10 mouse cellular contexts compared by ENCODE assay signal in the genomic region with DNA sequence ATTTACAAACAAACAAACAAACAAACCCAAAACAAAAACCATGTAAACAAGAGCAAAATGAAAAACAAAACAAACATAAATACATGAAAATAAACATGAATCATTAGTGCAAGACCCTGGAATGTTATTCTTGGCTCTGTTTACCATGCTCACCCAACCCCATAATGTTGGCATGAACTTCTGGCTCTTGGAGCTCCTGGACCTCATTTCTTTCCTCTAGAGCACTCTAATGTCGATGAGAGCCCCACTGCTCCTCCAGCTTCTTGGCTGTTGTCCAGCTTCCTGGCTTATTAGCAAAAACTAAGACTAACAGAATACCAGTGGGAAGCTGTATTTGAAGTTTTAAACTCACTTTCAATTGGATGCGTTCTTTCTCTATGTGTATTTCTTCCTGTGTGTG.
A peak's percentile ranks its signal among the peaks of the same experiment; 100 is the strongest.
DNase-seq lines count a peak whose midpoint lies in the region; ATAC-seq lines count a peak whose summit lies in the region.
"Had no signal": no experiment of that assay in that cellular context is flagged by ENCODE, and none has a peak within 500 bp of the region (broad histone marks: within the 10 kb centered on the region; RNA-seq: fewer than 3 reads in every experiment).

No protein-coding gene starts in this region.

- 56% methylated on average over 2 of the region's 2 CpGs for WGBS in forebrain, embryonic 13.5 days
- whole genome bisulfite sequencing in forebrain, embryonic 11.5 days: 72% methylated on average over 2 of the region's 2 CpGs

- no peak overlapping the region for H3K4me2 ChIP-seq in forebrain, embryonic 13.5 days
- H3K4me2 ChIP-seq in forebrain, embryonic 11.5 days (ENCODE audit: low read depth, low read length, severe bottlenecking): no peak overlapping the region
- H3K4me2 ChIP-seq: heart, embryonic 13.5 days had no signal

- H3K27ac ChIP-seq in forebrain, embryonic 13.5 days: no peak overlapping the region
- no peak overlapping the region for H3K27ac ChIP-seq in forebrain, embryonic 11.5 days (ENCODE audit: low read depth, low read length)
- H3K27ac ChIP-seq: heart, embryonic 13.5 days; liver, embryonic 14.5 days had no signal

- no peaks in the 10 kb centered on the region for H3K9me3 ChIP-seq in forebrain, embryonic 13.5 days (replicated peaks)
- H3K9me3 ChIP-seq in forebrain, embryonic 11.5 days (ENCODE audit: control insufficient read depth, low read length): no peaks in the 10 kb centered on the region
- H3K9me3 ChIP-seq: heart, embryonic 13.5 days had no signal

- H3K9ac ChIP-seq in forebrain, embryonic 13.5 days: no peak overlapping the region
- H3K9ac ChIP-seq in forebrain, embryonic 11.5 days (ENCODE audit: low read length): no peak overlapping the region
- H3K9ac ChIP-seq: heart, embryonic 13.5 days; liver, embryonic 14.5 days had no signal

- no peaks in the 10 kb centered on the region for H3K4me1 ChIP-seq in forebrain, embryonic 13.5 days
- no peaks in the 10 kb centered on the region for H3K4me1 ChIP-seq in forebrain, embryonic 11.5 days (replicated peaks; ENCODE audit: control insufficient read depth, insufficient read depth, low read length)
- H3K4me1 ChIP-seq: heart, embryonic 13.5 days had no signal

- peak; percentile 70 for ATAC-seq in forebrain, embryonic 13.5 days
- ATAC-seq in forebrain, embryonic 11.5 days (replicated peaks; ENCODE audit: low FRiP score): no peak

- no peaks in the 10 kb centered on the region for H3K27me3 ChIP-seq in forebrain, embryonic 13.5 days
- H3K27me3 ChIP-seq in forebrain, embryonic 11.5 days (ENCODE audit: control insufficient read depth, insufficient read depth, low read length): no peaks in the 10 kb centered on the region
- H3K27me3 ChIP-seq: heart, embryonic 13.5 days had no signal

- DNase-seq in forebrain, embryonic 11.5 days (ENCODE audit: low spot score): no peak
- DNase-seq in urinary bladder, postnatal 14 days (ENCODE audit: low spot score): peak; percentile 34
- no peak for DNase-seq in urinary bladder, postnatal 25 days (ENCODE audit: low spot score)
- DNase-seq in kidney, postnatal 25 days: peak; percentile 63 to 71
- DNase-seq in skeletal muscle tissue, adult 2 months (ENCODE audit: low read depth, low spot score): peak; percentile 40
- no peak for DNase-seq in thymus, postnatal 36 days
- no peak for DNase-seq in urinary bladder, adult 2 months (ENCODE audit: low spot score)

- no peaks in the 10 kb centered on the region for H3K36me3 ChIP-seq in forebrain, embryonic 13.5 days (ENCODE audit: poor library complexity, severe bottlenecking)
- H3K36me3 ChIP-seq in forebrain, embryonic 11.5 days (ENCODE audit: control insufficient read depth, insufficient read depth, low read length): no peaks in the 10 kb centered on the region
- H3K36me3 ChIP-seq: heart, embryonic 13.5 days had no signal

- H3K4me3 ChIP-seq in forebrain, embryonic 13.5 days: no peak overlapping the region
- no peak overlapping the region for H3K4me3 ChIP-seq in forebrain, embryonic 11.5 days (ENCODE audit: low read depth, low read length)
- H3K4me3 ChIP-seq: heart, embryonic 13.5 days had no signal

Comparison
In these comparisons a context has a peak if more than half of its experiments do, and no peak if none do; other contexts are left out.
1. DNase-seq: peak in urinary bladder, postnatal 14 days (single experiment), kidney, postnatal 25 days (2 of 2) and skeletal muscle tissue, adult 2 months (single experiment); none in forebrain, embryonic 11.5 days (single experiment), urinary bladder, postnatal 25 days (single experiment), thymus, postnatal 36 days (0 of 2) and urinary bladder, adult 2 months (single experiment).